Mouse (Mus musculus) spleen, adult 2 months (tissue): ENCODE measurements at regions not wholly inside any gene's neighbourhood (a gene's known extent, or its start where the extent isn't known, plus 50 kb on each side); places are given as distances from the start of the nearest gene placed in this dataset.

ENCODE experiments used
- CTCF ChIP-seq: fragments of 200-500 bp; IDR thresholded peaks from 2 replicates; pipeline ENCODE4 v1.5.1; 2011; ENCODE audit warnings: mild to moderate bottlenecking, inconsistent platforms; ENCODE audit not compliant: insufficient read depth, insufficient read length, insufficient replicate concordance; ENCODE audit errors: extremely low read depth
- POLR2A ChIP-seq: fragments of 200-500 bp; IDR thresholded peaks from 2 replicates; pipeline ENCODE4 v1.6.1; 2011; ENCODE audit warnings: low read depth, low read length, inconsistent platforms

- TF ChIP-seq CTCF (no peak), POLR2A (no peak)
Measured at GRCm38 (mm10) chr13:107699251-107699650, 345.0 kb upstream of the Smim15 start.
